Mouse (Mus musculus) MEL (cell line): Measurements from ENCODE around the gene Poln.

Source experiments
- CHD2 ChIP-seq: IDR thresholded peaks from 2 replicates; pipeline ENCODE4 v1.6.1; 2011; ENCODE audit warnings: low read length, improper control_type of control experiment
- CTCF ChIP-seq, 3 experiments: IDR thresholded peaks in 2 of 3; conservative IDR thresholded peaks in 1 of 3; 2 replicates each; pipeline ENCODE4 v1.5.1; 2011 to 2012; ENCODE audit warnings: low read length in 3 of 3, low read depth in 2 of 3, mild to moderate bottlenecking in 2 of 3, improper control_type of control experiment in 1 of 3, inconsistent platforms in 1 of 3, mixed read lengths in 1 of 3, moderate library complexity in 1 of 3; ENCODE audit not compliant: control insufficient read depth in 1 of 3, insufficient read depth in 1 of 3, poor library complexity in 1 of 3, severe bottlenecking in 1 of 3
- HCFC1 ChIP-seq: IDR thresholded peaks from 2 replicates; pipeline ENCODE4 v1.6.1; 2012; ENCODE audit warnings: low read depth, mild to moderate bottlenecking, inconsistent platforms, low read length, improper control_type of control experiment, moderate library complexity
- JUND ChIP-seq: IDR thresholded peaks from 2 replicates; pipeline ENCODE4 v1.6.1; 2011; ENCODE audit warnings: low read depth, mild to moderate bottlenecking, improper control_type of control experiment, low read length
- NRF1 ChIP-seq: IDR thresholded peaks from 2 replicates; pipeline ENCODE4 v1.6.1; 2014; ENCODE audit warnings: low read depth, mild to moderate bottlenecking, inconsistent platforms, low read length, improper control_type of control experiment, moderate library complexity; ENCODE audit not compliant: poor library complexity, insufficient read depth, severe bottlenecking
- POLR2A ChIP-seq, 2 experiments: IDR thresholded peaks; 2 replicates each; pipeline ENCODE4 v1.6.1; 2011 to 2012; ENCODE audit warnings: low read length in 2 of 2, mild to moderate bottlenecking in 2 of 2, control low read depth in 1 of 2, improper control_type of control experiment in 1 of 2, low read depth in 1 of 2, moderate library complexity in 1 of 2; ENCODE audit not compliant: control insufficient read depth in 1 of 2, insufficient read depth in 1 of 2, poor library complexity in 1 of 2
- RCOR1 ChIP-seq: IDR thresholded peaks from 2 replicates; pipeline ENCODE4 v1.6.1; 2012; ENCODE audit warnings: low read depth, mild to moderate bottlenecking, inconsistent platforms, low read length, improper control_type of control experiment
- TBP ChIP-seq: IDR thresholded peaks from 2 replicates; pipeline ENCODE4 v1.8.0; 2011; ENCODE audit warnings: low read depth, low read length, improper control_type of control experiment
- ZC3H11A ChIP-seq: IDR thresholded peaks from 2 replicates; pipeline ENCODE4 v1.6.1; 2012; ENCODE audit warnings: low read depth, mild to moderate bottlenecking, inconsistent platforms, low read length, improper control_type of control experiment
- ZKSCAN1 ChIP-seq: IDR thresholded peaks from 2 replicates; pipeline ENCODE4 v1.6.1; 2012; ENCODE audit warnings: low read depth, mild to moderate bottlenecking, inconsistent platforms, low read length, improper control_type of control experiment, moderate library complexity

- no peak for TF ChIP-seq CHD2
- TF ChIP-seq ZKSCAN1: no peak
- no peak for TF ChIP-seq POLR2A (IDR thresholded peaks at IDR 0.05; ENCODE audit: control insufficient read depth in 1 of 2, insufficient read depth in 1 of 2, low read depth in 1 of 2, low read length in 2 of 2, poor library complexity in 1 of 2)
- TF ChIP-seq ZC3H11A: no peak
- no peak for TF ChIP-seq CTCF (IDR thresholded peaks at IDR 0.05 in 2 of 3, conservative IDR thresholded peaks at IDR 0.05 in 1 of 3; ENCODE audit: control insufficient read depth in 1 of 3, insufficient read depth in 1 of 3, low read depth in 2 of 3, low read length in 3 of 3, poor library complexity in 1 of 3, severe bottlenecking in 1 of 3)
- TF ChIP-seq TBP: no peak
- no peak for TF ChIP-seq HCFC1
- no peak for TF ChIP-seq RCOR1
- TF ChIP-seq NRF1: no peak
- TF ChIP-seq JUND: no peak
Observed at GRCm38 (mm10) chr5:34218672-34219071, 49.4 kb upstream of the Poln start.
